In genomic region chr7:92807482-92807881, GRCm38 (mm10) we compare ENCODE assay signal across 17 mouse cellular contexts.
A peak's percentile ranks its signal among the peaks of the same experiment; 100 is the strongest.
DNase-seq lines count a peak whose midpoint lies in the region; ATAC-seq and TF ChIP-seq lines count a peak whose summit lies in the region.
"Had no signal": no experiment of that assay in that cellular context is flagged by ENCODE, and none has a peak within 500 bp of the region (broad histone marks: within the 10 kb centered on the region; RNA-seq: fewer than 3 reads in every experiment).

No protein-coding gene starts in this region.

- 83% methylated on average over 4 of the region's 4 CpGs for WGBS in liver, adult 2 months
- whole genome bisulfite sequencing in liver, embryonic 11.5 days = 83% methylated on average over 4 of the region's 4 CpGs

- no peaks in the 10 kb centered on the region for H3K4me1 ChIP-seq in liver, adult 2 months (ENCODE audit: control insufficient read depth, insufficient read depth, low read length)
- no peaks in the 10 kb centered on the region for H3K4me1 ChIP-seq in liver, embryonic 11.5 days (replicated peaks; ENCODE audit: control insufficient read depth, insufficient read depth, low read length)
- H3K4me1 ChIP-seq: heart, embryonic 12.5 days had no signal

- no peaks in the 10 kb centered on the region for H3K9me3 ChIP-seq in liver, embryonic 11.5 days (ENCODE audit: control insufficient read depth, low read length)
- H3K9me3 ChIP-seq: embryonic facial prominence, embryonic 13.5 days; forebrain, embryonic 10.5 days; heart, embryonic 12.5 days; limb, embryonic 12.5 days; midbrain, embryonic 15.5 days; neural tube, embryonic 13.5 days had no signal

- ATAC-seq in liver, embryonic 11.5 days (replicated peaks; ENCODE audit: low FRiP score) = no peak
- ATAC-seq in monocyte, adult 5-6 weeks (replicated peaks; ENCODE audit: insufficient number of reproducible peaks, low FRiP score, low TSS enrichment, poor library complexity, severe bottlenecking) = no peak

- H3K9ac ChIP-seq in liver, adult 2 months (ENCODE audit: low read depth, low read length) = no peak overlapping the region
- no peak overlapping the region for H3K9ac ChIP-seq in liver, embryonic 11.5 days (ENCODE audit: low read depth, low read length)
- H3K9ac ChIP-seq: embryonic facial prominence, embryonic 13.5 days; heart, embryonic 12.5 days; limb, embryonic 12.5 days; midbrain, embryonic 15.5 days had no signal

- no peak for TF ChIP-seq POLR2A in liver, adult 2 months (IDR thresholded peaks at IDR 0.05; ENCODE audit: extremely low read depth, insufficient read depth, low read length)

- no peak overlapping the region for H3K4me3 ChIP-seq in liver, adult 2 months (ENCODE audit: insufficient read depth, low read depth, low read length)
- H3K4me3 ChIP-seq in liver, embryonic 11.5 days (ENCODE audit: low read depth, low read length) = no peak overlapping the region
- H3K4me3 ChIP-seq: embryonic facial prominence, embryonic 13.5 days; forebrain, embryonic 10.5 days; heart, embryonic 12.5 days; limb, embryonic 12.5 days; neural tube, embryonic 13.5 days had no signal

- no peaks in the 10 kb centered on the region for H3K27me3 ChIP-seq in liver, adult 2 months (ENCODE audit: control insufficient read depth, insufficient read depth, low read length)
- no peaks in the 10 kb centered on the region for H3K27me3 ChIP-seq in liver, embryonic 11.5 days (replicated peaks; ENCODE audit: control insufficient read depth, insufficient read depth, low read length)
- H3K27me3 ChIP-seq: embryonic facial prominence, embryonic 13.5 days; heart, embryonic 12.5 days; limb, embryonic 12.5 days; midbrain, embryonic 15.5 days; neural tube, embryonic 13.5 days had no signal

- TF ChIP-seq CTCF in liver, adult 2 months (IDR thresholded peaks at IDR 0.05; ENCODE audit: low read depth, low read length) = no peak

- H3K27ac ChIP-seq in liver, adult 2 months (replicated peaks; ENCODE audit: insufficient read depth, low read depth, low read length) = no peak overlapping the region
- H3K27ac ChIP-seq in liver, embryonic 11.5 days (ENCODE audit: low read depth, low read length) = no peak overlapping the region
- H3K27ac ChIP-seq: embryonic facial prominence, embryonic 13.5 days; forebrain, embryonic 10.5 days; limb, embryonic 12.5 days; stomach, postnatal 0 days had no signal

- DNase-seq in cerebellum, postnatal 25 days = peak; percentile 25 to 49
- no peak for DNase-seq in cerebellum, adult 11-12 months
- DNase-seq in liver, adult 2 months (ENCODE audit: extremely low read depth, low read depth, low spot score) = peak; percentile 31
- no peak for DNase-seq in liver, embryonic 11.5 days (ENCODE audit: low spot score)
- peak; percentile 62 to 67 for DNase-seq in adrenal gland, postnatal 36 days
- DNase-seq in kidney, postnatal 25 days = peak; percentile 78 to 80
- no peak for DNase-seq in MN1 (ENCODE audit: low spot score)
- DNase-seq: lung, adult 2 months; thymus, postnatal 25 days had no signal

- no peaks in the 10 kb centered on the region for H3K36me3 ChIP-seq in liver, adult 2 months (ENCODE audit: control insufficient read depth, insufficient read depth, low read length)
- H3K36me3 ChIP-seq in liver, embryonic 11.5 days (ENCODE audit: control insufficient read depth, insufficient read depth, low read length) = no peaks in the 10 kb centered on the region
- H3K36me3 ChIP-seq: forebrain, embryonic 10.5 days; heart, embryonic 12.5 days; limb, embryonic 12.5 days; midbrain, embryonic 15.5 days; neural tube, embryonic 13.5 days had no signal

- H3K79me2 ChIP-seq in liver, adult 2 months (ENCODE audit: control insufficient read depth, insufficient read depth, low read length) = no peaks in the 10 kb centered on the region

- H3K4me2 ChIP-seq in liver, embryonic 11.5 days = no peak overlapping the region
- H3K4me2 ChIP-seq: embryonic facial prominence, embryonic 13.5 days; limb, embryonic 12.5 days had no signal

Comparison
In these comparisons a context has a peak if more than half of its experiments do, and no peak if none do; other contexts are left out.
1. DNase-seq: peak in cerebellum, postnatal 25 days (2 of 2), liver, adult 2 months (single experiment), adrenal gland, postnatal 36 days (2 of 2) and kidney, postnatal 25 days (2 of 2); none in cerebellum, adult 11-12 months (single experiment), liver, embryonic 11.5 days (single experiment) and MN1 (single experiment).